Mouse (Mus musculus) thymus, postnatal 4 days (tissue): ENCODE results near the gene Ist1.

Source experiments
- DNase-seq: peaks from one replicate; pipeline ENCODE4 v3.0.0; 2021

The Ist1 gene

DNA sequence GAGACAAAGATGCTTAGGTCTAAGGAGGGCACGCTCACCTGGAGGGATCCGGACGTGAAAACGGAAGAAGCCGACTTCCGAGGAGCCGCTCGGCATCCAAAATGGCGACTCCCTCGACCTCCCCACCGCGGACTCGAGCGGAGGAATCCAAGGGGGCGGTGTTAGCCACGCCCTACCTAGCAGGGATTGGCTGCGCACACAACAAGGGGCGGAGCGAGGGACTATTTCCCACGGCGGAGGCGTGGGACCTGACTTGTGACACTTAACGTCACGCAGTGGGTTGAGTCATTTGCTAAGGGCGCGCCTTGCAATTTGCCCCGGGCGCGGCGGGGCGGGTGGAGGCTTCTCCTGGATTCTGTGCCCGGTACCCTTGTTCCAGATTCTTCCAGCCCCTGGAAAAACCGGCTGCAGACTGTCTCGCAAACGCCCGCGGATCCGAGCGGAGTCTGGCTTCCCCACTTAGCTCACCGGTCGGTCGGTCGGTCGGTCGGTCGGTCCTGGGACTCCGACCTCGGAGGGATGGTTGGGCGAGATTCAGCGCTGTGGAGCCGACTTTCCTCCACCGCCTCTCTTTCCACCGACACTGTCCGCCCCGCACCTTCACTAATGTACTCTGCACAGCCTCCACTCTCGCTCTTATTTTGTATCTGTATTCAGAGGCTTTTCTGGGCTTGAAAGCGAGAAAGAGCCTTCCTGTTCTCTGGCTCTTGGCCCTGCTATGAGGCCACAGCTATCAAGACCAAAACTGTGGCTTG, at the start of gene Ist1:
TSS of gene Ist1 (minus strand) at position 115 of the 755 bp plus-strand sequence.
- peak; percentile 99 for DNase-seq

DNA sequence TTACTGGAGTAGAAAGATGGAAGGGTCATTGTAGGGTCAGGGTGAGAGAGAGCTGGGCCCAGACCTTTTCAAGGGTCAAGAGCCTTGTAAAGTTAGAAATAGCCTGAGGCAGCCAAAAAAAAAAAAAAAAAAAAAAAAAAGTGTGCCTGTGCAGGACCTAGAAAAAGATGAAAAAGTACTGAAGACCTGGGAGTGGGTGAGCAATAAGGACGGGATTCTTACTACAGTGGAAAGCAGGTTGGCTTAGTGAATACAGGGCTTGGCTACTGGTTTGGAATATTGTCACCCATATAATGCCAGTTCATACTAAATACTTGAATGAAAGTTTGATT, 45.0 kb upstream of the Ist1 start:
- no peak for DNase-seq

DNA sequence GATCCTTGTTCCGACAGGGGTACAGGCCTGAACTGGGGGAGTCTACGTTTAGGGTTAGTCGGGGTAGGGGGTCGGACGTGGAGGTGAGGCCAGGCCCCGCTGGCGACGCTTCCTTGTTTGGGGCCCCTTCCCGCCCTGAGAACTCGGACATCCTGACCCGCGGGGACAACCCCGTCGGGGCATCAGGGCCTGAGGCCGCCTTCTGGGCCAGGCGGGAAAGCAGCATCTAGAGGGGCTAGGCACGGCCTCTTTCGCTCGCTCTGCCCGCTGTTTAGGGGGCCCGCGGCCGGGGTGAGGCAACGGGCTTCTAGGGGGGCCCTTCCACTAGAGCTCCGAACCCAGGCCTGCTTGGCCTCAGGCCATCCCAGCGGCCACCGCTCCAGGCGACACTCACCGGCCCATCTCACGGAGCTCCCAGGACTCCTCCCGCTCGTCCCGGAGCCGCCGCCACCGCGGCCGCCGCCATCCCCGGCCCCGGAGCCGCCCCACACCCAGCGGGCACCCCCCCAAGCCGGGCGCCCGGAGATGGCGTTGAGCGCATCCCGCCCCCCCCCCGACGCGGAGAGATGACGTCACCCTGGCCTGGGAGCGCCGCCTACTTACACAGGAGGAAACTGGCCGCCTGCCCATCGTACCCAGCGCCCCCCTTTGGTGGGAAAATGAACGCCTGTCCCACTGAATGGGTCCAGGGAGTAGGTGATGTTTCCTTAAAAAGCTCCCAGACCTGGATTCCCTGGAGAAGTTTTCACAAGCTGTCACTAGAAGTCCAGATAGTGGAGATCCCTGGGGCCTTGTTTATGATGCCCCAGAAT, 44.4 kb upstream of the Ist1 start, which contains the start of gene Atxn1l:
TSS of gene Atxn1l (minus strand) at position 503 of the 812 bp plus-strand sequence.
- peak; percentile 93 for DNase-seq

DNA sequence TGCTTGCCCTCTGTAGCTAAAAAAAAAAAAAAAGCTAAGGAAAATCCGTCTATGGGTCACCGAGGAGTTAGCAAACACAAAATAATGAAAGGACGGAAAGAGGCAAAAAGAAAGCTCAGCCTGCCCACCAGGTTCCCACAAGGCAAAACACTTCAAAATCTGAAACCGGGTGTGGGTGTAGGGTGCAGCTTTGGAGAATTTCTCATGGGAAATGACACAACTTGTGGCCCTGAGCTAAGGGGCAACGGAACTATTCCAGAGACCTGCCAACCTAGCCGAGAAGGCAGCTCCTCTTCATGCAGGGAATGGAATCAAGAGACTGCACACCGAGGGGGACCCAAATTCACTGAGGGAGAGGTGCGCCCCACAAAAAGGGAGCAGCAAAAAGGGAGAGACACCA, 43.8 kb upstream of the Ist1 start:
- no peak for DNase-seq

DNA sequence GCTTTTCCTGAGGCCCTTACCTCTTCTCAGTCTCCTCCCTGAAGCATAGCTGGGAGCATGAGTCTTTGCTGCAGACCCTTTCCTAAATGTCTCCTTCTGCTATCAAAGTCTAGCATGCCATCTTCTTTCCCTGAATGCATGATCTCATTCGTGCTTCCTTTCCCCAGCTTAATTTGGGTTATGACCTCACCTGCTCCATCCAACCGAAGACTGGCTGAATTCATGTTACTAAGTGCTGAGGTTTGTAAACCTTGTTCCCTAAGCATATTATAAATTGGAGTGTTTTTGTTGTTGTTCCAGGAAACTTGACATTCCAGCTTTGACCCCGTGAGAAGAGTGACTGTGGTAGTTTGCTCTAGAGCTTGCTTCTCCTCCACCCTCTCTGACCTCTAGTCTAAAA, 41.0 kb upstream of the Ist1 start:
- DNase-seq = no peak

DNA sequence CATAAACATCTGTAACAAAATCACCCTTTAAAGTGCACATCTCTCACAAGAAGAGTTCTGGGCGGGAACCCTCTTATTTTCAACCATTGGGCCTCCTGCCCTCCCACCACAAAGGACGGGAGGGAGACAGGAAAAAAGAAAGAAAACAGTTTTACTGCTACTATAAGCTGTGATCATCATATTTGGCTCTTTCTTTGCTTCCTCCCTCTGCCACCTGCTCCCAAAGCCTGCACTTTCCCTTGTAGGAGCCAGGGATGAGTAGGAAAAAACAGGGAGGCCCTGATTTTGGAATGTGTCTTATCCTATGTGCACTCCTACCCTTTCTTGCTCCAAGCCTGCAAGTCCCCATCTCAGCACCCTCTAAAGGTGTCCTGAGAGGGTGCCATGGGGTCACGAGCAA, 38.0 kb upstream of the Ist1 start:
- DNase-seq = no peak

DNA sequence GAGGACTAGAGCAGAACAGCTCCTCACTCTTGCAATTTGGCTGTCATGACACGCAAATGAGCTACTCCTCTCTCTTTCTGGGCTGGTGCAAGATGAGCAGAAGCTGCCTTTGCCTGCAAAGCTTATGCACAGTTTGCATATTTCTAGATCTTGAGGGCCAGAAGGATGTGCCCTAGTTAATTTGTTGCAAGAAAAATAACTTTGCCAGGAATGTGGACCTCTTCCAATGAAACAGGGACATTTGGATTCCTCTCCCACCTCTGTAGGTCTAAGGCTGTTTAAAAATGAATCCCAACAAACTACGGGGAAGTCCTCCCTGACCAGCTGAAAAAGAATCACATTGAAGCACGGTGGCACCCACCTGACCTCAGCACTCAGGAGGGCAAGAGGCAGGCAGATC, 32.0 kb upstream of the Ist1 start:
- no peak for DNase-seq

DNA sequence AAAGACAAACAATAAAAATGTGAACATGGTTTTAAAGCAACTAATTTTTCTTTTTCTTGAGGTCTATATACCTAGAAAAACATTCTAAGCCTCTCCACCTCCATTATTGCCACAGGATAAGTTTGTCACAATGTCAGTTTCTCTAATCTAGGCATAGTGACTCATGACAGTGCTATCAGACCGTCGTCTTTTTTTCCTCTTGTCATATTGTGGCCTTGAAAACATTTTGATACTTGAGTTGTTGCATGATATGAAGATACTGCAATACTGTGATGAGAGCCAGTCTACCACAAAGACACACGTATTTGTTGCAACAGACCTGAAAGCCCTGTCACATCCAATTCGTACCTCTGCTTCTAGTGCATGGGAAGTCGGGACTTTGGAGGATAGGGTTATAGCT, 21.9 kb upstream of the Ist1 start:
- no peak for DNase-seq

DNA sequence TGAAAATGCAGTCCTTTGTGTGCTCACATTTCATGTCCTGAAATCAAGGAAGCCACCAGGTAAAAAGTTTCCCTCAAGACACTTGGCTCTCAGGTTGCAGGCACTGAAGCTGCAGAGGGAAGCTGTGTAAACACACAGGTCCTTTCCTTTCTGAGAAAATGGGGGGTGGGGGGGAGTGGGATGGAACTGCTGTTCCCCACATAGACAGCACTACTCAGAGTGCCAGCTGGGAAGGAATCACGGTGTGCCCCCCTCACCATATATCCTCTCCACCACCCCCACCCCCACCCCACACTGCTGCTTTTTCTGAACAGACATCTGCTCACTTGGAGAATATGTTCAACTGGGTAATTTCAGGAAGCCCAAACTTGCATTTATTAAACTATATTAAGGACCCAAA, 19.5 kb upstream of the Ist1 start:
- no peak for DNase-seq

DNA sequence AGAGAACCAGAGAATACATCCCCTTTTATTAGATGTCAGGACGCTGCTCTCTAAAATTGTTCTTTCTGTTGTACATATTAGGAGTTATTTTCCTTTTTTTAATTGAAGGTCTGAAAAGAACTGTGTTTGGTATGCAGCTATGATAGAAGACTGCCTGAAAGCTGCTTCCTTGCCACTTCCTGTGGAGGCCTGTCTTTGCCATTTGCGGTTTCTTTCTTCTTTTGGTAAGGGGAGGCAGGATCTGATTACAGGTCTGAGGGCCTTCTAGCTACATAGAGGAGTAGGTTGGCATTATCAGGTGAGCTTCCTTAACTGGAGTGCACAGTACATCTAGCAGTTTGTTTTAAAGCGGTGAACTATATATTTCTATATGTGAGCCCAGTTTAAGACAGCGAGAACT, 14.9 kb upstream of the Ist1 start:
- peak; percentile 23 for DNase-seq

DNA sequence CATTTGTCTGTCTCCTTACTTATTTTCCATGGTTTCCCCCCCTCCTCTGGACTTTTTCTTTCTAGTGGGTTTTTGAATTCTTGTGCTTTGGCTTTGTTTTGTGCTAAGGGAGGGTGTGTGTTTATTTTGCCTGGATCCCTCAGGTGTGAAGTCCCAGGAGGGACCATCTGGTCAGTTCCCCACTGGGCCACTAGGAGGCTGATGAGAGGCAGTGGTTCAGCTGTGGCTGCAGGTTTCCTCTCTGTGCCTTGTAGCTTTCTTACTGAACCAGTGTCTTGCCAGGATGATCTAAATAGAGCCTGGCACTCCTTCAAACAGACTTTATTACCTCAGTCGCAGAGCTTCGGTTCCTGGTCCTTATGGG, 13.8 kb upstream of the Ist1 start:
- peak; percentile 93 for DNase-seq

DNA sequence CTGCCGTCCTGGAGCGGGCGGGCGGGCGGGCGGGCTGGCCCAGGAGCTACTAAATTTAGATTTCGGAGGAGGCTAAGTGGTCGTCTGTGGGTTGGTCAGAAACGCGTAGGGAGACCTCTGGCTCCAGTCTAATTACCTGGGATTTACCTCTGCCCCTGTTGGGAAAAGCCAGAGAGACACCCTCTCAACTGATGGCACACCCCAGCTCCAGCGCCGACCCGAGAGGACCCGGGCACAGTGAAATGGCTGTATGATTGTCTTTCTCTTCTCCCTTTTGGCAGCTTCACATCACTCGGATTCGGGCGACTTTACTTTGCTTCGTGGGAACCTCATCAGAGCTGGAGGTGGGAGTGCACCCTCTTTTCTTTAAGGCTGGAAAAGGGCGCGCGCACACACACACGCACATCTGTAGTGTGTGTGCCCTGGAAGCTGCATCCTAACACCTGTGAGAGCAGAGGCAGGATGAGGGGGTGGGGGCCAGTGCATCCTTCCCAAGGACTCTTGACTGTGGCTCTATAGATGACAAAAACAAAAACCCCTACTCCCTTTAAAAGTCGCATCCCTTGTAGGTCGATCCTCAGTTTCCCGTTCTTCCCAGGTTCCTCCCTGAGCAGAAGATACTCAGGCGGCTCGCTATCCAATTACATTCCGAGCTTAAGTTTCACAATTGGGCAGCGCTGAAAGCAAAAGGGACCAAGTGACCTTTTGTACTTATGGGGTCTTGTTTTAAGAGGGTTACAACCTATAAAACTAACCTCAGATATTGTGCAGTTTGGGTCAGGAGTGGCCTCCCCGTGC, 13.2 kb upstream of the Ist1 start:
- DNase-seq = peak; percentile 48

DNA sequence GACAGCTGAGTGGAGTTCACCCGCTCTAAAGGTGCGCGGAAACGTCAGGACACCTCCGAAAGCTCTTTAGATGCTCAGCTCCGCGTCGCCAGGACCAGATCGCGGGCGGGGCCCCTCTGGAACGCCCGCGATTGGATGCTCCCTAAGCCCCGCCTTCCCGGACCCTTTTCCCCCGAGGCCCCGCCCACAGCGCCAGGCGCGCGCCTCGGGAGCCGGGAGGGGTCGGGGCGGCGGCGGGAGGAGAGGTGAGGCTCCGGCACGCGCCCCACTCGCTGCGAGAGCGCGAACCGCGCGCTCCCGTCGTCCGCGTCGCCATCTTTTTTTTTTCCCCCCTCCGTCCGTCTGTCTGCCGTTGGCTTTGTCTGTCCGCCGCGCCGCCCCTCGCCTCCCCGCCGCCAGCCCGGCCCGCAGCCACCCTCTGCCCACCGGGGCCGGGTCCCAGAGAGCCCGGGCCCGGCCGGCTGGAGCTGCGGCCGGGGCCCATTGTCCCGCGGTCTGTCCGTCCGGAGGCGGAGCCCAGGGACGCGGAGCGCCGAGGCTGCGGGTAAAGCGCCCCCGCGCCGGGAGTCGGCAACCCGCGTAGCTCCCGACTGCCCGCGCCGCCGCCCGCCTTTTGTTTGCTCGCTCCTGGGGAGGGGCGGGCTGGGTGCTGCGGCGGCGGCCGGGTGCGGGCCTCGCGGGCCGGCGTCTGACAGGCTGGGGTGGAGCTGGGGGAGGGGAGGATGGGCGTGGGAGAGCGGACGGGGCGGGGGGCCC, 12.4 kb upstream of the Ist1 start, which contains the start of gene Zfp821:
TSS of gene Zfp821 (plus strand) at position 227 of the 756 bp plus-strand sequence.
- DNase-seq = peak; percentile 96

DNA sequence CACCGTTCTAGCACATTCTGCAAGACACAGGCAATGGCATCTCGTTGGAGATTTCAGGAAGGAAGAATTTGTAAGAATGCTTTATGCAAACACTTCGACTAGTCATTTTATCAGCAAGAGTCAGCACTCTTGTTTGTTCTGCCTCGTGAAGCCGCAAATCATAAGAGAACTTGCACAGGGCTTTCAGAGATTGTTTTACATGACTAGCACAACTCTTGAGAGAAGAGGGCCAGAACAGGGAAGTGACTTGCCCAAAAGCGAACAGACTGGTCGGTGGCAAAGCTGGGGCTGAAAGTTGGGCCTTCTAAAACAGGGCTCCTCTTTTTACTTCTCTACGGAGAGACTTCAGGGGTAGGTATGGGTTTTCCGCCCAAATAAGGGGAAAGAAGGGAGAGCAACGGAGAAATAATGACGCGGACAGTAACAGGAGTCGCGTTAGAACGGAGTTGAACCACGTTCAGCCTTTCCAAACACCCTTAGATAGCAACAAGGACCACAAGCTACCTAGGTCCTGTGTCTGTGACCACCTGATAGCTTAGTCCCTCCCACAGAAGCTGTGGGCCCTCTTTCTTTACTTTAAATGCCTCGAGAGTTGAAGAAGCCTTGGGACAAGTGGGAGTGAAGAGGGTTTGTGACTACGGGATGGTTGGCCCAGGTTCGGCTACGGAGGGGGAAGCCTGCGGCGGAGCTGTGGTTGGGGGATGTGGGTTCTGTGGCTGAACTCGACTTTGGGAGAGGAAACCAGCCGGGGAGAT, 11.7 kb upstream of the Ist1 start:
- DNase-seq = no peak

DNA sequence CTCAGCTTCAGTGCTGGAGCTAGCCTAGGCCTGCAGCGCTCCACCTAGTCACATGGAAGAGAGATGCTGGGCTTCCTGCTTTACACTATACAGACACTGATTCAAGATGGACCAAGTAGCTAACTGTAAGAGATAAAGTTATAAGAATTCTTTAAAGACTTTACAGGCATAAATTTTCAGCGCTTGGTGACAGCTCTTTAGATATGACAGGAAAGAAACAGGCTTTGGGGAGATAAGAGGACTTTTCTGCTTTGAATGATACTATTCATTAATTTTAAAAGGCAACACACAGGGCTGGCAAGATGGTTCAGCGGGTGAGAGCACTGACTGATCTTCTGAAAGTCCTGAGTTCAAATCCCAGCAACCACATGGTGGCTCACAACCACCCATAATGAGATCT, 5.4 kb upstream of the Ist1 start:
- no peak for DNase-seq

DNA sequence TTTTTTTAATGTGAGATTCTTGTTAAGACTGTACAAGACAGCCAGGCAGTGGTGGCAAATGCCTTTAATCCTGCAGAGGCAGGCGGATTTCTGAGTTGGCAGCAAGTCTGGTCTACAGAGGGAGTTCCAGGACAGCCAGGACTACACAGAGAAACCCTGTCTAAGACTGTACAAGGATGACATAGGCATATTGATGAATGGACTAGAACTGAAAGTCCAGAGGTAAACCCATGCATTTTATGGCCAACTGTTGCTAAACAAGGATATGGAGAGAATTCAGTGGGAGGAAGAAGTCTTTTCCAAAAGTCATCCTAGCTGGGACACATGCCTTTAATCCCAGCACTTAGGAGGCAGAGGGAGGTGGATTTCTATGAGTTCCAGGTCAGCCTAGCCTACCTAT, 4.7 kb upstream of the Ist1 start:
- no peak for DNase-seq

DNA sequence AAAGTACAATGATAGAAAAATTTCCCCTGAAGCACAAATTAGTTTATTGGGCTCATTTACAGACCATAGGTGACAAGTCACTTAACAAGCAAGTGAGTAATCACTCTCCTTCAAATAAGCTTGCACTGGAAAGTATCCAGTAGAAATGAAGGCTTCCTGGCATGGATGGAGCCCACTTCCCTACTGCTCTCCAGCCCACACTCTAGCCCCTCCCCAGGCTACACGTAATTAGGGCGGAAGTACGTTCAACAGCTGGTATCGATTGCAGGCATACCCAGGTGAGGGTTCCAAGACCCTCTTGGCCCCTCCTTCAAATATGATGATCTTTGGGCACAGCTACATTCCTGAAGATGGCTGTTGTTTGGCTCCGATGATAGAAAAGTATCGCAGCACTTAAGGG, 1.1 kb upstream of the Ist1 start:
- no peak for DNase-seq

DNA sequence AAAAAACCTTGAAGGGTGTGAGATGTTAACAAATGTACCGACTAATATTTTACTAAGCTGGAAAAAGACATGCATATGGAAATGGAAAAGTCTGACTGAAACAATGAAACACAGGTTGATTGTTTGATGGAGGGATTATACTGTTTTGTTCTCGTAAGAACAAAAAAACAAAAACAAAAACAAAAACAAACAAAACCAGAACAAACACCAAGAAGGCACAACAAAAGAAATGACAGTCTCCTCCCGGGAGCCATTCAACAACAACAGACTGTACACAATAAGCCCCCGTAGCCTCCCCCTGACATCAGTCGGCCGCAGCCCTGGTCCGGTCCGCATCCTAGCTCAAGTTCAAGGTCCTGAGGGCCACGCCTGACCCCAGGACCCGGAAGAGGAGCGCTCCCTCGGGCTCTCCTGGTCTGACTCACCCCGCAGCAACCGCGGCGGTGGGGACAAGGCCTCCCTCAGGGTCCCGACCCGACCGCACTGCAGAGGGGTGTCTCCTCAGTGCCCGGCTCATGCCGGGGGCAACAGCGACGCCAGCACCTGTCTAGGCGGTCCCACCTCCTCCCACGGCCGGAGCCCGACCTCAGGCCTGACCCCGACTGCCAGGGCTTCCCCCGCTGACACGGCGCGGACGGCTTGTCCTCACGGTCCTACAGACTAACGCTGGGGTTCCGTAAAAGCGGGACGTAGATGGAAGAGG, 466 bp downstream of the Ist1 start:
- no peak for DNase-seq

DNA sequence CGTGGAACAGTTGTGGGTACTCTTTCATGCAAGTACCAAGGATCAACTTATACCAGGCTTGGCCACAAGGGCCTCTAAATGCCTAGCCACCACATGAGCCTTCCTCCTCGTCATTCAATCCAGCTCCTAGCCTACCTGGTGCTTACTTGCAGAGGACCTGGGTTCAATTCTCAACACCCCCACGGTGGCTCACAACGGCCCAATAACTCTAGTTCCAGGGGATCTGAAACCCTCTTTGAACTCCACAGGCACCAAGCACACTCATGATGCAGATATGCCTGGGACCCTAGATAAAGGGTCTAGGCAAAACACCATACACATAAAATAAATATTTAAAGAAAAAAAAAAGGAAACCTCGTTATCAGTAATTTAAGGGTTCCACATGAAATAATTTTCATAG, 1.3 kb downstream of the Ist1 start:
- DNase-seq = peak; percentile 28

DNA sequence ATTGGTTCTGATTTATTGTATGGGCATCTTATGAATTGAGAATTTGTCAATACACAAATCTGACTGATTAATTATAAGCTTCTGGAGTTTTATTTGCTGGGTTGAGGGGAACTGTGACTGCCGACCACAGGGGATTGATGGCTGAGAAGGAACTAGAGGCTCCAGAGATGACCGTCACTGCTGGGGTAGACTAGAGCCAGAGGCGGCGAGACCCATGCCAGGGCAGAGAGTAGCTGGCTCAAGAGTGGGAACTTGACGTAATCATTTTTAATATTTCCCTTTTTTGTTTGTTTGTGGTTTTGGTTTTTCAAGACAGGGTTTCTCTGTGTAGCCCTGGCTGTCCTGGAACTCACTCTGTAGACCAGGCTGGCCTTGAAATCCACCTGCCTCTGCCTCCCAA, 5.8 kb downstream of the Ist1 start:
- DNase-seq = no peak

DNA sequence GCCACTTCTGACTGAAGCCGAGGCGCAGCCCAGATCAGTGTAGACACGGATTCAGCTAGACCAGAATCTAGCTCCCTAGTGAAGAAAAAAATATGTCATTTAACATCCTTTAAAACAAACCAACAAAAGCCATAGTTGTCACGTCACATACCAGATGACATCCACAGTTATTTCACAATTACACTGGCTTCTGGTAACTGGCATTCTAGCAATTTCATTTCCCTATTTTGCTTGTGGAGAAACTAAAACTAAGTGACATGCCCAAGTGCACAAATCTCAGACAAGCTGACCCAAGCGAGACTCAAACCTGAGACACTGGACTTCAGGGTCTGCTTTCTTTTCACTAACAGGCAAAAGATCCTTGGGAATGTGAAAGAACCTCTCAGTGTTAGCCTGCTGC, 10.9 kb downstream of the Ist1 start:
- DNase-seq = no peak

DNA sequence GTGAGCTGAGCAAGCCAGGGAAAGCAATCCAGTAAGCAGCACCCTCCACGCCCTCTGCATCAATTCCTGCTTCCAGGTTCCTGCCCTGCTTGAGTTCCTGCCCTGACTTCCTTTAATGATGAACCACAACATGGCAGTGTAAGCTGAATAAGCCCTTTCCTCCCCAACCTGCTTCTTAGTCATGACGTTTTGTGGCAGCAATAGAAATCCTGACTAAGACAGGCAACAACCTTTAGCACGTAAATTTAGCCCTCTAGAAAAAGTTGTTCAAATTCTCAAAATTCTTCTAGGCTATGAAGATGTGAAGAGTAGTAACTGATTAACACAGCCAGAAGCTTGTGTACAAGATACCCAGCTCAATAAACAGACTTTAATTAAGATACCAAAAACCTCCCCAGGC, 11.5 kb downstream of the Ist1 start:
- DNase-seq = no peak
